ENCODE assay signal across 32 mouse cellular contexts in genomic region chr12:88297171-88297570, GRCm38 (mm10). TPM values are rescaled to one million over a fixed set of nuclear protein-coding genes. Genes with fewer than 3 reads are reported as not detected.
"Had no signal": no experiment of that assay in that cellular context is flagged by ENCODE, and none has a peak within 500 bp of the region (broad histone marks: within the 10 kb centered on the region; RNA-seq: fewer than 3 reads in every experiment).

No protein-coding gene starts in this region.

RNA-seq across cellular contexts. Expression of gene Gm5662, which starts 22.9 kb away (rescaled TPM):
- total RNA-seq: common myeloid progenitor, adult 5-6 weeks; forebrain, postnatal 0 days; gastrocnemius, adult 18-20 months; gastrocnemius, adult 2 months; gastrocnemius, adult 8-10 months; gastrocnemius, postnatal 10 days; gastrocnemius, postnatal 14 days; gastrocnemius, postnatal 25 days; gastrocnemius, postnatal 36 days; gastrocnemius, postnatal 4 days; granulocyte monocyte progenitor cell, adult 5-6 weeks; heart, adult 18-20 months; heart, adult 2 months; heart, adult 8-10 months had no signal
- polyA plus RNA-seq: cortical plate, adult 2 months; embryonic facial prominence, embryonic 10.5 days; embryonic facial prominence, embryonic 11.5 days; embryonic facial prominence, embryonic 12.5 days; embryonic facial prominence, embryonic 13.5 days; embryonic facial prominence, embryonic 14.5 days; embryonic facial prominence, embryonic 15.5 days; erythroblast, embryonic 14.5 days; forebrain, embryonic 10.5 days; forebrain, embryonic 11.5 days; forebrain, embryonic 12.5 days; forebrain, embryonic 13.5 days; forebrain, embryonic 14.5 days; forebrain, embryonic 15.5 days; forebrain, embryonic 16.5 days; forebrain, postnatal 0 days; frontal cortex, adult 2 months; gonadal fat pad, adult 2 months; heart, adult 2 months; heart, embryonic 10.5 days had no signal

RNA-seq across cellular contexts. Expression of gene Gm5039, which starts 26.7 kb away (rescaled TPM):
- total RNA-seq: common myeloid progenitor, adult 5-6 weeks; forebrain, postnatal 0 days; gastrocnemius, adult 18-20 months; gastrocnemius, adult 2 months; gastrocnemius, adult 8-10 months; gastrocnemius, postnatal 10 days; gastrocnemius, postnatal 14 days; gastrocnemius, postnatal 25 days; gastrocnemius, postnatal 36 days; gastrocnemius, postnatal 4 days; granulocyte monocyte progenitor cell, adult 5-6 weeks; heart, adult 18-20 months; heart, adult 2 months; heart, adult 8-10 months had no signal
- polyA plus RNA-seq: cortical plate, adult 2 months; embryonic facial prominence, embryonic 10.5 days; embryonic facial prominence, embryonic 11.5 days; embryonic facial prominence, embryonic 12.5 days; embryonic facial prominence, embryonic 13.5 days; embryonic facial prominence, embryonic 14.5 days; embryonic facial prominence, embryonic 15.5 days; erythroblast, embryonic 14.5 days; forebrain, embryonic 10.5 days; forebrain, embryonic 11.5 days; forebrain, embryonic 12.5 days; forebrain, embryonic 13.5 days; forebrain, embryonic 14.5 days; forebrain, embryonic 15.5 days; forebrain, embryonic 16.5 days; forebrain, postnatal 0 days; frontal cortex, adult 2 months; gonadal fat pad, adult 2 months; heart, adult 2 months; heart, embryonic 10.5 days had no signal

RNA-seq across cellular contexts. Expression of gene Gm8332, which starts 47.3 kb away (rescaled TPM):
- total RNA-seq: common myeloid progenitor, adult 5-6 weeks; forebrain, postnatal 0 days; gastrocnemius, adult 18-20 months; gastrocnemius, adult 2 months; gastrocnemius, adult 8-10 months; gastrocnemius, postnatal 10 days; gastrocnemius, postnatal 14 days; gastrocnemius, postnatal 25 days; gastrocnemius, postnatal 36 days; gastrocnemius, postnatal 4 days; granulocyte monocyte progenitor cell, adult 5-6 weeks; heart, adult 18-20 months; heart, adult 2 months; heart, adult 8-10 months had no signal
- polyA plus RNA-seq: cortical plate, adult 2 months; embryonic facial prominence, embryonic 10.5 days; embryonic facial prominence, embryonic 11.5 days; embryonic facial prominence, embryonic 12.5 days; embryonic facial prominence, embryonic 13.5 days; embryonic facial prominence, embryonic 14.5 days; embryonic facial prominence, embryonic 15.5 days; erythroblast, embryonic 14.5 days; forebrain, embryonic 10.5 days; forebrain, embryonic 11.5 days; forebrain, embryonic 12.5 days; forebrain, embryonic 13.5 days; forebrain, embryonic 14.5 days; forebrain, embryonic 15.5 days; forebrain, embryonic 16.5 days; forebrain, postnatal 0 days; frontal cortex, adult 2 months; gonadal fat pad, adult 2 months; heart, adult 2 months; heart, embryonic 10.5 days had no signal
